Mouse (Mus musculus) ES-Bruce4 (cell line): ENCODE data around the gene Ergic1. TPM values are rescaled to one million over a fixed set of nuclear protein-coding genes. Genes with fewer than 3 reads are reported as not detected.

ENCODE experiments used
- H3K27ac ChIP-seq: 2 replicates; pipeline ENCODE4 v1.5.1; 2012; ENCODE audit warnings: low read length, inconsistent platforms; ENCODE audit not compliant: insufficient read depth
- H3K27me3 ChIP-seq: 2 replicates; pipeline ENCODE4 v1.6.1; 2012; ENCODE audit warnings: mild to moderate bottlenecking, low read length, inconsistent platforms; ENCODE audit not compliant: control insufficient read depth, poor library complexity, insufficient read depth, severe bottlenecking
- H3K36me3 ChIP-seq: 2 replicates; pipeline ENCODE4 v1.6.1; 2012; ENCODE audit warnings: inconsistent platforms, mild to moderate bottlenecking, low read length, moderate library complexity; ENCODE audit not compliant: control insufficient read depth, poor library complexity, insufficient read depth, severe bottlenecking
- H3K4me1 ChIP-seq: one replicate; pipeline ENCODE4 v1.8.1; 2011; ENCODE audit warnings: low read length; ENCODE audit not compliant: control insufficient read depth, insufficient read depth
- H3K4me3 ChIP-seq: 2 replicates; pipeline ENCODE4 v1.5.1; 2011; ENCODE audit warnings: low read depth, mild to moderate bottlenecking, low read length
- H3K9ac ChIP-seq: 2 replicates; pipeline ENCODE4 v1.6.1; 2012; ENCODE audit warnings: low read depth, mild to moderate bottlenecking, inconsistent platforms; ENCODE audit not compliant: poor library complexity, severe bottlenecking
- H3K9me3 ChIP-seq: replicated peaks from 2 replicates; pipeline ENCODE4 v1.6.1; 2012; ENCODE audit warnings: mild to moderate bottlenecking, low read length, inconsistent platforms; ENCODE audit not compliant: control insufficient read depth, poor library complexity, insufficient read depth, severe bottlenecking
- CTCF ChIP-seq: IDR thresholded peaks from one replicate; pipeline ENCODE4 v1.8.1; 2011; ENCODE audit warnings: low read depth, low read length
- EP300 ChIP-seq: IDR thresholded peaks from 2 replicates; pipeline ENCODE4 v1.6.1; 2011; ENCODE audit warnings: low read depth, low read length; ENCODE audit not compliant: insufficient read depth
- POLR2A ChIP-seq: IDR thresholded peaks from one replicate; pipeline ENCODE4 v1.8.1; 2011; ENCODE audit warnings: low read length; ENCODE audit not compliant: insufficient read depth
- polyA plus RNA-seq: library from polyadenylated mRNA; stranded (reverse); fragments of >200 nt; gene quantifications from 2 replicates; pipeline ENCODE4 v1.2.4, GENCODE M21; 2011; ENCODE audit warnings: low read depth; ENCODE audit not compliant: missing spikeins, insufficient read depth, insufficient read length

Ergic1 gene
- polyA plus RNA-seq, 1 experiment = 166 TPM

DNA sequence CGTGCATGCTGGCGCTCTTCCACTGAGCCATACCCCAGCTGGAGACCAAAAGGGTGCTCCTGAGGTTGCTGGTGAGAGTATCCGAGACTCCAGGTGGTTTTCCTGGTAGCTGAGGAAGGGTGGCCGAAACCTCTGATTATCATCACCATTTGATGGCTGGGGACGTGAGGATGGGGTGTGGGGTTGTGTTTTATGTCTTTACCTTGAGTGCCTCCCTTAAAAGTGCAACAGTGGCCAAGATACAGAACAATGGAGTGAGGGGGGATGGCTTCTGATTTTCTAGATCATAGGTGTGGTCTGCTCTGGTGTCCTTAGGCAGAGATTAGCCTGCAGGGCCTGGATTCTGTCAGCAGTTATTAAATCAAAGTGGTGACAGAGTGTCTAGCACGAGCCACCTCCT, 18.1 kb downstream of the Ergic1 start:
- Histone ChIP-seq H3K4me1 (peaks cover 34% of the 10 kb centered on the region), H3K27me3 (no peaks in the 10 kb centered on the region), H3K27ac (no peak overlapping the region), H3K4me3 (no peak overlapping the region), H3K9me3 (no peaks in the 10 kb centered on the region), H3K36me3 (0 out of 2 replicates have a peak, but pooled peaks cover 6% of the 10 kb centered on the region), H3K9ac (no peak overlapping the region)
- TF ChIP-seq EP300 (no peak), CTCF (no peak)

DNA sequence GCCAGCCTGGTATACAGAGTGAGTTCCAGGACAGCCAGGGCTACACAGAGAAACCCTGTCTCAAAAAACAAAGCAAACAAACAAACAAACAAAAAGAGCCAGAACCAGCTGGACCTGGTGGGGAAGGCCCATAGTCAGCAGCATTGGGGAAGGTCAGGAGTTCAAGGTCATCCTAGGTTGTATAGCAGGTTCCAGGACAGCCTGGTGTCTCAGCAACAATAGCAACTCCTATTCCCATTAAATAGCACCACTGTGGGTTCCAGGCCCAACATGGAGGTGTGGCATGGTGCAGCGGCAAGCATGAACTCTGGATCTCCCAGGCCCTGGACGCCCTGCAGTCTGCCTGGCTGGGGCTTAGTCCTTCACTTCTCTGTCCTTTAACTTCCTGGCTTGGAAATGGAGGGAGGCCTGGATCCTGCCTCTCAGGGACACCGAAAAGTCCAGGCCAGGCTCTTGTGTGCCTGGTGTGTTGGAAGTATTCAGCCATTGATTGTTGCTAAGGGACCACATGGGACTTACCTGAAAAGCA, 19.6 kb downstream of the Ergic1 start:
- no peaks in the 10 kb centered on the region for H3K27me3 ChIP-seq
- no peaks in the 10 kb centered on the region for H3K36me3 ChIP-seq
- H3K9ac ChIP-seq = no peak overlapping the region
- TF ChIP-seq POLR2A (no peak), EP300 (peak; percentile 90)
- H3K27ac ChIP-seq = peak overlapping the region; percentile 55
- peaks cover 32% of the 10 kb centered on the region for H3K4me1 ChIP-seq
- H3K9me3 ChIP-seq = no peaks in the 10 kb centered on the region
- no peak overlapping the region for H3K4me3 ChIP-seq

- H3K27ac ChIP-seq = no peak overlapping the region
- H3K27me3 ChIP-seq = no peaks in the 10 kb centered on the region
- H3K9me3 ChIP-seq = no peaks in the 10 kb centered on the region
- no peak overlapping the region for H3K9ac ChIP-seq
- no peak overlapping the region for H3K4me3 ChIP-seq
- TF ChIP-seq CTCF (no peak), EP300 (no peak), POLR2A (no peak)
- H3K4me1 ChIP-seq = peaks cover 32% of the 10 kb centered on the region
- no peaks in the 10 kb centered on the region for H3K36me3 ChIP-seq
Measured at GRCm38 (mm10) chr17:26582297-26582696, 21.0 kb downstream of the Ergic1 start.

- no peak overlapping the region for H3K9ac ChIP-seq
- H3K4me1 ChIP-seq = peaks cover 32% of the 10 kb centered on the region
- no peak overlapping the region for H3K27ac ChIP-seq
- H3K9me3 ChIP-seq = no peaks in the 10 kb centered on the region
- no peaks in the 10 kb centered on the region for H3K36me3 ChIP-seq
- TF ChIP-seq EP300 (no peak), POLR2A (no peak), CTCF (no peak)
- no peaks in the 10 kb centered on the region for H3K27me3 ChIP-seq
- no peak overlapping the region for H3K4me3 ChIP-seq
Measured at GRCm38 (mm10) chr17:26583056-26583455, 21.8 kb downstream of the Ergic1 start.

DNA sequence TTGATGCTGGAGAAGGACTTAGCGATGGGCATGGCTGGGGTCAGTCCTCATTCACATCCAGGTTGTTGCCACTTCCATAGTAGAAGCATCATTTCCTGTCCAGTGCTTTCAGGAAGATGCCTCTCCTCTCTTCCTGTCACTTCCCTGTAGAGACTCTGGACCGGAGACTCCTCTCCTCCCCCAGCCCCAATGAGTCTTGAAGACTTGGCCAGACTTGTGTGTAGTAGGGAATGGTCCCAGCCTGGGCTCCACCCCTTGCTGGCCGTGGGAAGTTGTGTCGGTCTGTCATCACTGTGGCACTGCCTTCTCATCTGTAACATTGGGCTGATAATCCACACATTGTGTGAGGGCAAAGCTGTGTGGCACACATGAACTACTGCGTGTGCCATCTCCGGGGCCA, 22.3 kb downstream of the Ergic1 start:
- H3K27ac ChIP-seq = peak overlapping the region; percentile 48

GRCm38 (mm10) chr17:26584063-26584462, 22.8 kb downstream of the Ergic1 start:
- Histone ChIP-seq H3K4me3 (peak overlapping the region; percentile 22), H3K9ac (no peak overlapping the region), H3K9me3 (no peaks in the 10 kb centered on the region), H3K27me3 (no peaks in the 10 kb centered on the region), H3K27ac (peak overlapping the region; percentile 48), H3K4me1 (peaks cover 30% of the 10 kb centered on the region), H3K36me3 (no peaks in the 10 kb centered on the region)
- no peak for TF ChIP-seq CTCF
- TF ChIP-seq EP300 = no peak
- TF ChIP-seq POLR2A = no peak

More for the DNA sequence above, 22.3 kb downstream of the Ergic1 start:
- Histone ChIP-seq H3K9me3 (no peaks in the 10 kb centered on the region), H3K4me3 (no peak overlapping the region), H3K27me3 (no peaks in the 10 kb centered on the region), H3K36me3 (no peaks in the 10 kb centered on the region), H3K9ac (no peak overlapping the region), H3K4me1 (peaks cover 32% of the 10 kb centered on the region)
- TF ChIP-seq EP300 (no peak), CTCF (no peak)
